Mouse (Mus musculus): ENCODE measurements at regions not wholly inside any gene's neighbourhood (a gene's known extent, or its start where the extent isn't known, plus 50 kb on each side); places are given as distances from the start of the nearest gene placed in this dataset.

- H3K4me1 ChIP-seq (replicated peaks; ENCODE audit: control insufficient read depth, insufficient read depth, low read length): no peaks in the 10 kb centered on the region
- no peaks in the 10 kb centered on the region for H3K27me3 ChIP-seq (ENCODE audit: control insufficient read depth, insufficient read depth, low read depth, low read length)
- H3K9ac ChIP-seq (ENCODE audit: low read length): no peak overlapping the region
- ATAC-seq (ENCODE audit: low read depth): no peak
- H3K27ac ChIP-seq (ENCODE audit: low read length): no peak overlapping the region
- H3K4me3 ChIP-seq (ENCODE audit: low read length): no peak overlapping the region
- no peaks in the 10 kb centered on the region for H3K9me3 ChIP-seq (ENCODE audit: control insufficient read depth, low read length)
- WGBS: 76% methylated on average over 17 of the region's 17 CpGs
- H3K4me2 ChIP-seq (ENCODE audit: low read depth, low read length): no peak overlapping the region
- no peaks in the 10 kb centered on the region for H3K36me3 ChIP-seq (ENCODE audit: control insufficient read depth, insufficient read depth, low read length)
These were observed 63.1 kb downstream of the Gm11011 start for GRCm38 (mm10) chr2:169524429-169524828.

- H3K9ac ChIP-seq (ENCODE audit: low read length): no peak overlapping the region
- no peak for ATAC-seq (ENCODE audit: low read depth)
- no peak overlapping the region for H3K4me2 ChIP-seq (ENCODE audit: low read depth, low read length)
- no peak overlapping the region for H3K4me3 ChIP-seq (ENCODE audit: low read length)
- no peaks in the 10 kb centered on the region for H3K4me1 ChIP-seq (replicated peaks; ENCODE audit: control insufficient read depth, insufficient read depth, low read length)
- no peaks in the 10 kb centered on the region for H3K27me3 ChIP-seq (ENCODE audit: control insufficient read depth, insufficient read depth, low read depth, low read length)
- 56% methylated on average over 9 of the region's 9 CpGs for WGBS
- no peak overlapping the region for H3K27ac ChIP-seq (ENCODE audit: low read length)
- H3K36me3 ChIP-seq (ENCODE audit: control insufficient read depth, insufficient read depth, low read length): no peaks in the 10 kb centered on the region
- H3K9me3 ChIP-seq (ENCODE audit: control insufficient read depth, low read length): no peaks in the 10 kb centered on the region
These were observed 67.6 kb downstream of the Gm11011 start for GRCm38 (mm10) chr2:169519941-169520340.

GRCm38 (mm10) chr2:169515350-169515749 is 72.2 kb downstream of the Gm11011 start:
- H3K36me3 ChIP-seq (ENCODE audit: control insufficient read depth, insufficient read depth, low read length): no peaks in the 10 kb centered on the region
- H3K4me3 ChIP-seq (ENCODE audit: low read length): no peak overlapping the region
- no peaks in the 10 kb centered on the region for H3K9me3 ChIP-seq (ENCODE audit: control insufficient read depth, low read length)
- WGBS: 69% methylated on average over 11 of the region's 11 CpGs
- peak overlapping the region; percentile 22 for H3K4me2 ChIP-seq (ENCODE audit: low read depth, low read length)
- no peaks in the 10 kb centered on the region for H3K4me1 ChIP-seq (replicated peaks; ENCODE audit: control insufficient read depth, insufficient read depth, low read length)
- H3K27me3 ChIP-seq (ENCODE audit: control insufficient read depth, insufficient read depth, low read depth, low read length): no peaks in the 10 kb centered on the region
- ATAC-seq (ENCODE audit: low read depth): no peak
- no peak overlapping the region for H3K9ac ChIP-seq (ENCODE audit: low read length)
- no peak overlapping the region for H3K27ac ChIP-seq (ENCODE audit: low read length)

- WGBS: 78% methylated on average over 2 of the region's 2 CpGs
These were observed 76.8 kb downstream of the Gm11011 start for GRCm38 (mm10) chr2:169510741-169511140.

GRCm38 (mm10) chr2:169509406-169509805 is 78.1 kb downstream of the Gm11011 start:
- WGBS: 84% methylated on average over 4 of the region's 4 CpGs
- ATAC-seq (ENCODE audit: low read depth): no peak
- Histone ChIP-seq H3K36me3 (ENCODE audit: control insufficient read depth, insufficient read depth, low read length) (no peaks in the 10 kb centered on the region), H3K27me3 (ENCODE audit: control insufficient read depth, insufficient read depth, low read depth, low read length) (no peaks in the 10 kb centered on the region), H3K27ac (ENCODE audit: low read length) (no peak overlapping the region), H3K9me3 (ENCODE audit: control insufficient read depth, low read length) (no peaks in the 10 kb centered on the region), H3K4me2 (ENCODE audit: low read depth, low read length) (no peak overlapping the region), H3K4me3 (ENCODE audit: low read length) (no peak overlapping the region), H3K9ac (ENCODE audit: low read length) (no peak overlapping the region), H3K4me1 (replicated peaks; ENCODE audit: control insufficient read depth, insufficient read depth, low read length) (no peaks in the 10 kb centered on the region)

More at GRCm38 (mm10) chr2:169510741-169511140, 76.8 kb downstream of the Gm11011 start:
- no peak overlapping the region for H3K4me3 ChIP-seq (ENCODE audit: low read length)
- no peaks in the 10 kb centered on the region for H3K4me1 ChIP-seq (replicated peaks; ENCODE audit: control insufficient read depth, insufficient read depth, low read length)
- no peaks in the 10 kb centered on the region for H3K9me3 ChIP-seq (ENCODE audit: control insufficient read depth, low read length)
- H3K27me3 ChIP-seq (ENCODE audit: control insufficient read depth, insufficient read depth, low read depth, low read length): no peaks in the 10 kb centered on the region
- no peak overlapping the region for H3K9ac ChIP-seq (ENCODE audit: low read length)
- ATAC-seq (ENCODE audit: low read depth): no peak
- H3K36me3 ChIP-seq (ENCODE audit: control insufficient read depth, insufficient read depth, low read length): no peaks in the 10 kb centered on the region
- no peak overlapping the region for H3K4me2 ChIP-seq (ENCODE audit: low read depth, low read length)
- H3K27ac ChIP-seq (ENCODE audit: low read length): no peak overlapping the region

GRCm38 (mm10) chr2:169504416-169505057 is 83.0 kb downstream of the Gm11011 start:
- no peaks in the 10 kb centered on the region for H3K27me3 ChIP-seq (ENCODE audit: control insufficient read depth, insufficient read depth, low read depth, low read length)
- no peak overlapping the region for H3K9ac ChIP-seq (ENCODE audit: low read length)
- H3K9me3 ChIP-seq (ENCODE audit: control insufficient read depth, low read length): no peaks in the 10 kb centered on the region
- no peak overlapping the region for H3K4me2 ChIP-seq (ENCODE audit: low read depth, low read length)
- no peaks in the 10 kb centered on the region; the same call in 1 of the 2 replicates for H3K4me1 ChIP-seq (replicated peaks; ENCODE audit: control insufficient read depth, insufficient read depth, low read length)
- 93% methylated on average over 11 of the region's 11 CpGs for WGBS
- no peak overlapping the region for H3K4me3 ChIP-seq (ENCODE audit: low read length)
- no peaks in the 10 kb centered on the region for H3K36me3 ChIP-seq (ENCODE audit: control insufficient read depth, insufficient read depth, low read length)
- no peak for ATAC-seq (ENCODE audit: low read depth)
- H3K27ac ChIP-seq (ENCODE audit: low read length): no peak overlapping the region

- Histone ChIP-seq H3K4me1 (replicated peaks; ENCODE audit: control insufficient read depth, insufficient read depth, low read length) (no peaks in the 10 kb centered on the region; the same call in 1 of the 2 replicates), H3K4me3 (ENCODE audit: low read length) (no peak overlapping the region), H3K27me3 (ENCODE audit: control insufficient read depth, insufficient read depth, low read depth, low read length) (no peaks in the 10 kb centered on the region), H3K9me3 (ENCODE audit: control insufficient read depth, low read length) (no peaks in the 10 kb centered on the region), H3K9ac (ENCODE audit: low read length) (no peak overlapping the region), H3K27ac (ENCODE audit: low read length) (no peak overlapping the region), H3K4me2 (ENCODE audit: low read depth, low read length) (no peak overlapping the region), H3K36me3 (ENCODE audit: control insufficient read depth, insufficient read depth, low read length) (no peaks in the 10 kb centered on the region)
- WGBS: 46% methylated on average over 6 of the region's 6 CpGs
- ATAC-seq (ENCODE audit: low read depth): peak; percentile 36; the same call in 1 of the 2 replicates
These were observed 84.0 kb downstream of the Gm11011 start for GRCm38 (mm10) chr2:169503598-169503958.

GRCm38 (mm10) chr2:169502717-169503597 is 84.6 kb downstream of the Gm11011 start:
- no peaks in the 10 kb centered on the region; the same call in 1 of the 2 replicates for H3K4me1 ChIP-seq (replicated peaks; ENCODE audit: control insufficient read depth, insufficient read depth, low read length)
- ATAC-seq (ENCODE audit: low read depth): no peak
- no peaks in the 10 kb centered on the region for H3K36me3 ChIP-seq (ENCODE audit: control insufficient read depth, insufficient read depth, low read length)
- H3K27ac ChIP-seq (ENCODE audit: low read length): no peak overlapping the region
- 73% methylated on average over 19 of the region's 19 CpGs for WGBS
- no peaks in the 10 kb centered on the region for H3K9me3 ChIP-seq (ENCODE audit: control insufficient read depth, low read length)
- H3K4me3 ChIP-seq (ENCODE audit: low read length): no peak overlapping the region
- H3K4me2 ChIP-seq (ENCODE audit: low read depth, low read length): no peak overlapping the region
- no peak overlapping the region for H3K9ac ChIP-seq (ENCODE audit: low read length)
- no peaks in the 10 kb centered on the region for H3K27me3 ChIP-seq (ENCODE audit: control insufficient read depth, insufficient read depth, low read depth, low read length)

GRCm38 (mm10) chr2:169501736-169502340 is 85.7 kb downstream of the Gm11011 start:
- no peaks in the 10 kb centered on the region for H3K9me3 ChIP-seq (ENCODE audit: control insufficient read depth, low read length)
- WGBS: 88% methylated on average over 11 of the region's 11 CpGs
- H3K4me2 ChIP-seq (ENCODE audit: low read depth, low read length): no peak overlapping the region
- no peak for ATAC-seq (ENCODE audit: low read depth)
- no peaks in the 10 kb centered on the region for H3K36me3 ChIP-seq (ENCODE audit: control insufficient read depth, insufficient read depth, low read length)
- no peak overlapping the region for H3K4me3 ChIP-seq (ENCODE audit: low read length)
- no peaks in the 10 kb centered on the region for H3K27me3 ChIP-seq (ENCODE audit: control insufficient read depth, insufficient read depth, low read depth, low read length)
- no peak overlapping the region for H3K27ac ChIP-seq (ENCODE audit: low read length)
- H3K4me1 ChIP-seq (replicated peaks; ENCODE audit: control insufficient read depth, insufficient read depth, low read length): no peaks in the 10 kb centered on the region; the same call in 1 of the 2 replicates
- H3K9ac ChIP-seq (ENCODE audit: low read length): no peak overlapping the region
